Mouse (Mus musculus) stomach, postnatal 0 days (tissue): ENCODE data around the gene Wnt6. TPM values are rescaled to one million over a fixed set of nuclear protein-coding genes. Genes with fewer than 3 reads are reported as not detected.

Source experiments
- ATAC-seq: fragments of 200-750 bp; cut with Nextera tagmentation; 2 replicates; pipeline ENCODE4 v1.8.0; 2017; ENCODE audit not compliant: low FRiP score, low TSS enrichment
- DNase-seq: peaks from one replicate; pipeline ENCODE4 v3.0.0-alpha.2; 2016; ENCODE audit warnings: low spot score
- H3K27ac ChIP-seq: fragments of 300-500 bp; sonication (generic); replicated peaks from 2 replicates; pipeline ENCODE4 v1.5.1; 2014; ENCODE audit warnings: mild to moderate bottlenecking, control low read depth
- H3K27me3 ChIP-seq: fragments of 300-500 bp; sonication (generic); 2 replicates; pipeline ENCODE4 v1.6.1; 2014; ENCODE audit warnings: low read length; ENCODE audit not compliant: control insufficient read depth, insufficient read depth
- H3K36me3 ChIP-seq: fragments of 300-500 bp; sonication (generic); 2 replicates; pipeline ENCODE4 v1.6.1; 2014; ENCODE audit warnings: low read length, mixed read lengths; ENCODE audit not compliant: control insufficient read depth, insufficient read depth
- H3K4me1 ChIP-seq: fragments of 300-500 bp; sonication (generic); replicated peaks from 2 replicates; pipeline ENCODE4 v1.6.1; 2014; ENCODE audit warnings: antibody characterized with exemption; ENCODE audit not compliant: control insufficient read depth, insufficient read depth
- H3K4me2 ChIP-seq: fragments of 300-500 bp; sonication (generic); replicated peaks from 2 replicates; pipeline ENCODE4 v1.6.1; 2014; ENCODE audit warnings: low read depth, mild to moderate bottlenecking, control low read depth, moderate library complexity
- H3K4me3 ChIP-seq: fragments of 300-500 bp; sonication (generic); 2 replicates; pipeline ENCODE4 v1.5.1; 2014; ENCODE audit warnings: low read depth, low read length, control low read depth
- H3K9ac ChIP-seq: fragments of 300-500 bp; sonication (generic); 2 replicates; pipeline ENCODE4 v1.6.1; 2014; ENCODE audit warnings: mild to moderate bottlenecking, low read length, control low read depth, mixed read lengths
- H3K9me3 ChIP-seq: fragments of 300-500 bp; sonication (generic); 2 replicates; pipeline ENCODE4 v1.6.1; 2016; ENCODE audit warnings: low read length; ENCODE audit not compliant: control insufficient read depth
- CTCF ChIP-seq: IDR thresholded peaks from 2 replicates; pipeline ENCODE4 v1.5.1; 2016; ENCODE audit warnings: antibody characterized with exemption, low read depth, mild to moderate bottlenecking, moderate library complexity
- EP300 ChIP-seq: optimal IDR thresholded peaks from 2 replicates; pipeline ENCODE3; 2016; ENCODE audit warnings: antibody characterized with exemption
- WGBS: fragments of 180-500 bp; shearing (Covaris S2); extraction: QIAGEN DNeasy Blood & Tissue Kit; methylation state at CpG from one replicate; pipeline ENCODE4 v1.1.7; 2014; 5-methylcytosine and 5-hydroxymethylcytosine counted together
- polyA plus RNA-seq: library from polyadenylated mRNA; unstranded; fragments of >200 nt; fragmentation: Nextera tagmentation; extraction: Ambion mirVana; gene quantifications from 2 replicates; pipeline ENCODE4 v1.2.1, GENCODE M21; 2015

The Wnt6 gene
- polyA plus RNA-seq, 1 experiment from 2014 or later, result 3.6 TPM

GRCm38 (mm10) chr1:74752150-74752549 lies 19.5 kb upstream of the Wnt6 start:
- no peak overlapping the region for H3K9ac ChIP-seq
- TF ChIP-seq CTCF, result no peak
- no peak for TF ChIP-seq EP300
- H3K4me2 ChIP-seq, result no peak overlapping the region
- no peaks in the 10 kb centered on the region for H3K9me3 ChIP-seq
- 0 out of 2 replicates have a peak, but pooled peaks cover 4% of the 10 kb centered on the region for H3K4me1 ChIP-seq
- no peaks in the 10 kb centered on the region for H3K27me3 ChIP-seq
- 72% methylated on average over 8 of the region's 8 CpGs for WGBS
- H3K36me3 ChIP-seq, result no peaks in the 10 kb centered on the region
- ATAC-seq, result no peak
- no peak overlapping the region for H3K27ac ChIP-seq
- H3K4me3 ChIP-seq, result no peak overlapping the region
- DNase-seq, result no peak

- H3K36me3 ChIP-seq, result no peaks in the 10 kb centered on the region
- H3K4me1 ChIP-seq, result 0 out of 2 replicates have a peak, but pooled peaks cover 4% of the 10 kb centered on the region
- WGBS, result 97% methylated on average over 3 of the region's 3 CpGs
- no peak overlapping the region for H3K4me2 ChIP-seq
- ATAC-seq (no peak), DNase-seq (no peak)
- no peak overlapping the region for H3K27ac ChIP-seq
- no peak overlapping the region for H3K4me3 ChIP-seq
- H3K9me3 ChIP-seq, result no peaks in the 10 kb centered on the region
- H3K27me3 ChIP-seq, result no peaks in the 10 kb centered on the region
- H3K9ac ChIP-seq, result no peak overlapping the region
- TF ChIP-seq CTCF, result no peak
- TF ChIP-seq EP300, result no peak
Observed at GRCm38 (mm10) chr1:74752833-74753232, 18.9 kb upstream of the Wnt6 start.

- Histone ChIP-seq H3K36me3 (no peaks in the 10 kb centered on the region), H3K4me3 (no peak overlapping the region), H3K9me3 (no peaks in the 10 kb centered on the region), H3K27me3 (no peaks in the 10 kb centered on the region), H3K4me1 (0 out of 2 replicates have a peak, but pooled peaks cover 4% of the 10 kb centered on the region), H3K9ac (no peak overlapping the region), H3K27ac (no peak overlapping the region), H3K4me2 (no peak overlapping the region)
- no peak for ATAC-seq
- DNase-seq, result no peak
- TF ChIP-seq EP300, result no peak
- TF ChIP-seq CTCF, result no peak
- 83% methylated on average over 8 of the region's 8 CpGs for WGBS
Observed at GRCm38 (mm10) chr1:74753266-74753974, 18.3 kb upstream of the Wnt6 start.

- Histone ChIP-seq H3K9ac (no peak overlapping the region), H3K27me3 (no peaks in the 10 kb centered on the region), H3K4me3 (no peak overlapping the region), H3K4me2 (no peak overlapping the region), H3K36me3 (no peaks in the 10 kb centered on the region), H3K4me1 (0 out of 2 replicates have a peak, but pooled peaks cover 2% of the 10 kb centered on the region), H3K9me3 (no peaks in the 10 kb centered on the region), H3K27ac (no peak overlapping the region)
- ATAC-seq, result peak; percentile 81
- 45% methylated on average over 5 of the region's 5 CpGs for WGBS
- no peak for TF ChIP-seq CTCF
- TF ChIP-seq EP300, result no peak
- peak; percentile 52 for DNase-seq
Observed at GRCm38 (mm10) chr1:74754175-74754785, 17.4 kb upstream of the Wnt6 start.

- 28% methylated on average over 4 of the region's 4 CpGs for WGBS
- Histone ChIP-seq H3K27ac (no peak overlapping the region), H3K9me3 (no peaks in the 10 kb centered on the region), H3K4me2 (no peak overlapping the region), H3K27me3 (no peaks in the 10 kb centered on the region), H3K4me1 (no peaks in the 10 kb centered on the region), H3K9ac (no peak overlapping the region), H3K4me3 (no peak overlapping the region), H3K36me3 (no peaks in the 10 kb centered on the region)
- ATAC-seq (peak; percentile 76; the same call in 1 of the 2 replicates), DNase-seq (peak; percentile 47)
- no peak for TF ChIP-seq EP300
- peak; percentile 91 for TF ChIP-seq CTCF
Observed at GRCm38 (mm10) chr1:74759773-74760172, 11.9 kb upstream of the Wnt6 start.

- WGBS, result 6% methylated on average over 6 of the region's 6 CpGs
- TF ChIP-seq EP300, result no peak
- TF ChIP-seq CTCF, result peak; percentile 82
- no peak overlapping the region for H3K4me3 ChIP-seq
- H3K27ac ChIP-seq, result no peak overlapping the region
- H3K4me2 ChIP-seq, result no peak overlapping the region
- ATAC-seq (no peak), DNase-seq (peak; percentile 80)
- H3K9ac ChIP-seq, result no peak overlapping the region
- no peaks in the 10 kb centered on the region for H3K27me3 ChIP-seq
- no peaks in the 10 kb centered on the region for H3K36me3 ChIP-seq
- no peaks in the 10 kb centered on the region for H3K9me3 ChIP-seq
- H3K4me1 ChIP-seq, result no peaks in the 10 kb centered on the region
Observed at GRCm38 (mm10) chr1:74763081-74763480, 8.6 kb upstream of the Wnt6 start.
